Mouse (Mus musculus) heart, embryonic 10.5 days (tissue): ENCODE results near the gene Olfr305. TPM values are rescaled to one million over a fixed set of nuclear protein-coding genes. Genes with fewer than 3 reads are reported as not detected.
"Not testable (repeated sequence)": the region's sequence is repeated elsewhere in the genome, so short reads cannot be mapped to it uniquely, and the experiment has no call there.

Experiments used
- DNase-seq: peaks from one replicate; pipeline ENCODE4 v3.0.0-alpha.2; 2017; ENCODE audit warnings: low spot score
- H3K27ac ChIP-seq: fragments of 300-500 bp; sonication (generic); 2 replicates; pipeline ENCODE4 v1.5.1; 2016; ENCODE audit warnings: mild to moderate bottlenecking
- H3K27me3 ChIP-seq: fragments of 300-500 bp; sonication (generic); 2 replicates; pipeline ENCODE4 v1.6.1; 2016; ENCODE audit warnings: mild to moderate bottlenecking; ENCODE audit not compliant: poor library complexity, insufficient read depth, severe bottlenecking
- H3K36me3 ChIP-seq: fragments of 300-500 bp; sonication (generic); 2 replicates; pipeline ENCODE4 v1.6.1; 2016; ENCODE audit warnings: mild to moderate bottlenecking, moderate library complexity
- H3K4me1 ChIP-seq: fragments of 300-500 bp; sonication (generic); 2 replicates; pipeline ENCODE4 v1.6.1; 2016; ENCODE audit warnings: mild to moderate bottlenecking
- H3K4me3 ChIP-seq: fragments of 300-500 bp; sonication (generic); 2 replicates; pipeline ENCODE4 v1.5.1; 2016; ENCODE audit warnings: mild to moderate bottlenecking, moderate library complexity
- H3K9me3 ChIP-seq: fragments of 300-500 bp; sonication (generic); 2 replicates; pipeline ENCODE4 v1.6.1; 2016; ENCODE audit warnings: mild to moderate bottlenecking, moderate library complexity
- WGBS: fragments of 180-500 bp; shearing (Covaris S2); methylation state at CpG from one replicate; pipeline ENCODE4 v1.1.7; 2016; 5-methylcytosine and 5-hydroxymethylcytosine counted together
- polyA plus RNA-seq: library from polyadenylated mRNA; unstranded; fragments of >200 nt; fragmentation: Nextera tagmentation; extraction: Ambion mirVana; gene quantifications from 2 replicates; pipeline ENCODE4 v1.2.1, GENCODE M21; 2016

Olfr305 gene
- polyA plus RNA-seq = not detected in 2 replicates

- 82% methylated on average over 1 of the region's 1 CpGs for WGBS
- no peak within 1 kb of the TSS for H3K27ac ChIP-seq
- H3K4me3 ChIP-seq = no peak within 1 kb of the TSS
- no peaks in the 10 kb centered on the region for H3K9me3 ChIP-seq
- H3K36me3 ChIP-seq = no peaks in the 10 kb centered on the region
- DNase-seq = no peak
- H3K27me3 ChIP-seq = no peaks in the 10 kb centered on the region
- no peaks in the 10 kb centered on the region for H3K4me1 ChIP-seq
These were observed at the start of gene Olfr305 for GRCm38 (mm10) chr7:86366828-86367227. Olfr305 (minus strand) TSS chr7:86366928.

- Histone ChIP-seq H3K36me3 (no peaks in the 10 kb centered on the region), H3K27ac (no peak within 1 kb of the TSS), H3K4me3 (no peak within 1 kb of the TSS), H3K27me3 (no peaks in the 10 kb centered on the region), H3K4me1 (no peaks in the 10 kb centered on the region), H3K9me3 (no peaks in the 10 kb centered on the region)
- DNase-seq = no peak
- 87% methylated on average over 2 of the region's 2 CpGs for WGBS
These were observed 36.8 kb upstream of the Olfr305 start, which contains the start of gene Olfr301 for GRCm38 (mm10) chr7:86403546-86403945. Olfr301 (plus strand) TSS chr7:86403846.

- DNase-seq = no peak
- Histone ChIP-seq H3K4me1 (no peaks in the 10 kb centered on the region), H3K4me3 (no peak within 1 kb of the TSS), H3K9me3 (no peaks in the 10 kb centered on the region), H3K27ac (no peak within 1 kb of the TSS), H3K27me3 (no peaks in the 10 kb centered on the region), H3K36me3 (no peaks in the 10 kb centered on the region)
These were observed 31.0 kb upstream of the Olfr305 start, which contains the start of gene Olfr303 for GRCm38 (mm10) chr7:86397689-86398088. Olfr303 (minus strand) TSS chr7:86397789.

- Histone ChIP-seq H3K27me3 (no peaks in the 10 kb centered on the region), H3K4me3 (no peak within 1 kb of the TSS), H3K4me1 (no peaks in the 10 kb centered on the region), H3K36me3 (no peaks in the 10 kb centered on the region), H3K27ac (no peak within 1 kb of the TSS), H3K9me3 (no peaks in the 10 kb centered on the region)
- WGBS = 64% methylated on average over 1 of the region's 1 CpGs
- no peak for DNase-seq
These were observed 19.8 kb upstream of the Olfr305 start, which contains the start of gene Olfr304 for GRCm38 (mm10) chr7:86386558-86386957. Olfr304 (minus strand) TSS chr7:86386658.

- Histone ChIP-seq H3K36me3 (no peaks in the 10 kb centered on the region), H3K4me1 (no peaks in the 10 kb centered on the region), H3K27ac (no peak overlapping the region), H3K9me3 (no peaks in the 10 kb centered on the region), H3K27me3 (no peaks in the 10 kb centered on the region), H3K4me3 (no peak overlapping the region)
- DNase-seq = no peak
- 65% methylated on average over 3 of the region's 3 CpGs for WGBS
These were observed 19.0 kb upstream of the Olfr305 start for GRCm38 (mm10) chr7:86385769-86386168.

GRCm38 (mm10) chr7:86346296-86346695, 20.4 kb downstream of the Olfr305 start:
- H3K4me1 ChIP-seq, DNase-seq, H3K27ac ChIP-seq, H3K4me3 ChIP-seq, H3K9me3 ChIP-seq, H3K27me3 ChIP-seq, H3K36me3 ChIP-seq: not testable (repeated sequence)
- WGBS = 89% methylated on average over 9 of the region's 9 CpGs

- H3K27ac ChIP-seq = no peak overlapping the region
- no peaks in the 10 kb centered on the region for H3K27me3 ChIP-seq
- WGBS = 64% methylated on average over 3 of the region's 3 CpGs
- H3K9me3 ChIP-seq = no peaks in the 10 kb centered on the region
- no peak for DNase-seq
- no peaks in the 10 kb centered on the region for H3K36me3 ChIP-seq
- no peak overlapping the region for H3K4me3 ChIP-seq
- H3K4me1 ChIP-seq = no peaks in the 10 kb centered on the region
These were observed 22.5 kb downstream of the Olfr305 start for GRCm38 (mm10) chr7:86344253-86344652.

- no peak for DNase-seq
- no peak overlapping the region for H3K27ac ChIP-seq
- no peaks in the 10 kb centered on the region for H3K4me1 ChIP-seq
- H3K9me3 ChIP-seq = no peaks in the 10 kb centered on the region
- WGBS = 67% methylated on average over 14 of the region's 14 CpGs
- no peak overlapping the region for H3K4me3 ChIP-seq
- H3K27me3 ChIP-seq = no peaks in the 10 kb centered on the region
- H3K36me3 ChIP-seq = no peaks in the 10 kb centered on the region
These were observed 23.7 kb downstream of the Olfr305 start for GRCm38 (mm10) chr7:86342881-86343565.

- no peak for DNase-seq
- Histone ChIP-seq H3K27me3 (no peaks in the 10 kb centered on the region), H3K4me1 (no peaks in the 10 kb centered on the region), H3K27ac (no peak within 1 kb of the TSS), H3K36me3 (no peaks in the 10 kb centered on the region), H3K4me3 (no peak within 1 kb of the TSS), H3K9me3 (no peaks in the 10 kb centered on the region)
- 65% methylated on average over 1 of the region's 1 CpGs for WGBS
These were observed 29.2 kb downstream of the Olfr305 start, which contains the start of gene Olfr307 for GRCm38 (mm10) chr7:86337486-86337885. Olfr307 (minus strand) TSS chr7:86337586.

GRCm38 (mm10) chr7:86325530-86325929, 41.2 kb downstream of the Olfr305 start, which contains the start of gene Olfr308:
Olfr308 (minus strand) TSS chr7:86325630.
- H3K27ac ChIP-seq = no peak within 1 kb of the TSS
- no peaks in the 10 kb centered on the region for H3K27me3 ChIP-seq
- no peak for DNase-seq
- H3K4me1 ChIP-seq = no peaks in the 10 kb centered on the region
- no peaks in the 10 kb centered on the region for H3K36me3 ChIP-seq
- no peaks in the 10 kb centered on the region for H3K9me3 ChIP-seq
- H3K4me3 ChIP-seq = no peak within 1 kb of the TSS

GRCm38 (mm10) chr7:86321323-86321722, 45.4 kb downstream of the Olfr305 start:
- WGBS = 89% methylated on average over 2 of the region's 2 CpGs
- no peak for DNase-seq
- Histone ChIP-seq H3K36me3 (no peaks in the 10 kb centered on the region), H3K4me1 (no peaks in the 10 kb centered on the region), H3K27ac (no peak overlapping the region), H3K9me3 (no peaks in the 10 kb centered on the region), H3K4me3 (no peak overlapping the region), H3K27me3 (no peaks in the 10 kb centered on the region)

- Histone ChIP-seq H3K36me3 (no peaks in the 10 kb centered on the region), H3K27ac (no peak within 1 kb of the TSS), H3K27me3 (no peaks in the 10 kb centered on the region), H3K9me3 (no peaks in the 10 kb centered on the region), H3K4me1 (no peaks in the 10 kb centered on the region), H3K4me3 (no peak within 1 kb of the TSS)
- WGBS = 72% methylated on average over 2 of the region's 2 CpGs
- DNase-seq = no peak
These were observed 53.1 kb downstream of the Olfr305 start, which contains the start of gene Olfr309 for GRCm38 (mm10) chr7:86313608-86314007. Olfr309 (minus strand) TSS chr7:86313708.
